Mouse (Mus musculus) CH12.LX (cell line): ENCODE results near the gene Gp6. TPM values are rescaled to one million over a fixed set of nuclear protein-coding genes. Genes with fewer than 3 reads are reported as not detected.

Experiments used
- DNase-seq: peaks from one replicate; pipeline ENCODE4 v3.0.0-alpha.2; 2013; ENCODE audit errors: extremely low read depth
- H3K27ac ChIP-seq: 2 replicates; pipeline ENCODE4 v1.5.1; 2012; ENCODE audit warnings: low read depth, mild to moderate bottlenecking, control low read depth, moderate library complexity; ENCODE audit not compliant: insufficient read depth
- H3K27me3 ChIP-seq: replicated peaks from 2 replicates; pipeline ENCODE3; 2012; ENCODE audit warnings: inconsistent platforms
- H3K36me3 ChIP-seq, 2 experiments: replicated peaks in 1 of 2; 2 replicates each; pipeline versions ENCODE3 to v1.6.1; 2012; ENCODE audit warnings: inconsistent platforms in 1 of 2, low read length in 1 of 2, mild to moderate bottlenecking in 1 of 2, mixed read lengths in 1 of 2, moderate library complexity in 1 of 2; ENCODE audit not compliant: control insufficient read depth in 1 of 2, insufficient read depth in 1 of 2
- H3K4me1 ChIP-seq, 2 experiments: 2 replicates each; pipeline ENCODE4 v1.6.1; 2012; ENCODE audit warnings: inconsistent platforms in 1 of 2, moderate library complexity in 1 of 2; ENCODE audit not compliant: insufficient read depth in 2 of 2, control insufficient read depth in 1 of 2
- H3K4me2 ChIP-seq: 2 replicates; pipeline ENCODE4 v1.6.1; 2012; ENCODE audit warnings: low read depth, mild to moderate bottlenecking, control low read depth; ENCODE audit not compliant: poor library complexity, insufficient read depth, severe bottlenecking
- H3K4me3 ChIP-seq, 3 experiments: fragments of 150-350 bp in 1 of 3; sonication (generic) in 1 of 3; replicated peaks in 1 of 3; 2 replicates each; pipeline versions ENCODE3 to v1.5.1; 2011 to 2012; ENCODE audit warnings: low read depth in 2 of 3, low read length in 2 of 3, mild to moderate bottlenecking in 2 of 3, moderate library complexity in 2 of 3, control low read depth in 1 of 3, improper control_type of control experiment in 1 of 3, inconsistent platforms in 1 of 3, mixed read lengths in 1 of 3; ENCODE audit not compliant: poor library complexity in 1 of 3
- H3K79me2 ChIP-seq: replicated peaks from 2 replicates; pipeline ENCODE4 v1.6.1; 2012; ENCODE audit warnings: mild to moderate bottlenecking, moderate library complexity; ENCODE audit not compliant: control insufficient read depth, poor library complexity, insufficient read depth, severe bottlenecking; ENCODE audit errors: extremely low read depth
- H3K9ac ChIP-seq: 2 replicates; pipeline ENCODE4 v1.6.1; 2012; ENCODE audit warnings: low read depth, mild to moderate bottlenecking, control low read depth, moderate library complexity; ENCODE audit not compliant: insufficient read depth
- H3K9me3 ChIP-seq: replicated peaks from 2 replicates; pipeline ENCODE3; 2012; ENCODE audit warnings: low read length, inconsistent platforms, mixed read lengths
- CHD2 ChIP-seq: IDR thresholded peaks from 2 replicates; pipeline ENCODE4 v1.6.1; 2011; ENCODE audit warnings: low read length, improper control_type of control experiment
- E2F4 ChIP-seq: IDR thresholded peaks from 2 replicates; pipeline ENCODE4 v1.6.1; 2011; ENCODE audit warnings: low read depth, low read length, improper control_type of control experiment; ENCODE audit not compliant: insufficient replicate concordance
- ETS1 ChIP-seq: conservative IDR thresholded peaks from 2 replicates; pipeline ENCODE4 v1.6.1; 2012; ENCODE audit warnings: low read depth, mild to moderate bottlenecking, inconsistent platforms, low read length, improper control_type of control experiment, moderate library complexity
- GABPA ChIP-seq: IDR thresholded peaks from 2 replicates; pipeline ENCODE4 v1.6.1; 2012; ENCODE audit warnings: low read depth, low read length, improper control_type of control experiment, inconsistent platforms; ENCODE audit not compliant: insufficient replicate concordance
- HCFC1 ChIP-seq: IDR thresholded peaks from 2 replicates; pipeline ENCODE4 v1.6.1; 2012; ENCODE audit warnings: low read depth, mild to moderate bottlenecking, inconsistent platforms, low read length, improper control_type of control experiment
- KAT2A ChIP-seq: IDR thresholded peaks from 2 replicates; pipeline ENCODE4 v1.6.1; 2012; ENCODE audit warnings: low read length, improper control_type of control experiment, inconsistent platforms; ENCODE audit not compliant: insufficient replicate concordance
- MAX ChIP-seq: IDR thresholded peaks from 2 replicates; pipeline ENCODE4 v1.6.1; 2011; ENCODE audit warnings: low read length, improper control_type of control experiment
- MAZ ChIP-seq: IDR thresholded peaks from 2 replicates; pipeline ENCODE4 v1.6.1; 2012; ENCODE audit warnings: low read depth, mild to moderate bottlenecking, inconsistent platforms, low read length, improper control_type of control experiment, moderate library complexity
- MEF2A ChIP-seq: IDR thresholded peaks from 2 replicates; pipeline ENCODE4 v1.6.1; 2014; ENCODE audit warnings: low read depth, mild to moderate bottlenecking, inconsistent platforms, low read length, improper control_type of control experiment, borderline replicate concordance
- MXI1 ChIP-seq: IDR thresholded peaks from 2 replicates; pipeline ENCODE4 v1.6.1; 2011; ENCODE audit warnings: mild to moderate bottlenecking, low read depth, low read length, improper control_type of control experiment
- NELFE ChIP-seq: IDR thresholded peaks from 2 replicates; pipeline ENCODE4 v1.6.1; 2011; ENCODE audit warnings: low read depth, low read length, improper control_type of control experiment
- NRF1 ChIP-seq: IDR thresholded peaks from 2 replicates; pipeline ENCODE4 v1.6.1; 2014; ENCODE audit warnings: low read depth, mild to moderate bottlenecking, inconsistent platforms, low read length, improper control_type of control experiment, moderate library complexity
- POLR2A ChIP-seq: IDR thresholded peaks from 2 replicates; pipeline ENCODE4 v1.6.1; 2011; ENCODE audit warnings: low read depth, mild to moderate bottlenecking, improper control_type of control experiment, low read length
- RAD21 ChIP-seq: IDR thresholded peaks from 2 replicates; pipeline ENCODE4 v1.6.1; 2011; ENCODE audit warnings: low read depth, mild to moderate bottlenecking, low read length, improper control_type of control experiment, moderate library complexity
- RCOR1 ChIP-seq: conservative IDR thresholded peaks from 2 replicates; pipeline ENCODE4 v1.6.1; 2012; ENCODE audit warnings: low read depth, mild to moderate bottlenecking, inconsistent platforms, low read length, improper control_type of control experiment
- TCF12 ChIP-seq: IDR thresholded peaks from 2 replicates; pipeline ENCODE4 v1.6.1; 2014; ENCODE audit warnings: low read depth, mild to moderate bottlenecking, inconsistent platforms, low read length, improper control_type of control experiment
- UBTF ChIP-seq: IDR thresholded peaks from 2 replicates; pipeline ENCODE4 v1.6.1; 2012; ENCODE audit warnings: low read depth, mild to moderate bottlenecking, inconsistent platforms, low read length, improper control_type of control experiment, moderate library complexity
- USF1 ChIP-seq: IDR thresholded peaks from 2 replicates; pipeline ENCODE4 v1.6.1; 2014; ENCODE audit warnings: low read depth, mild to moderate bottlenecking, inconsistent platforms, low read length, improper control_type of control experiment
- ZKSCAN1 ChIP-seq: IDR thresholded peaks from 2 replicates; pipeline ENCODE4 v1.6.1; 2012; ENCODE audit warnings: low read depth, inconsistent platforms, low read length, improper control_type of control experiment, borderline replicate concordance
- ZNF384 ChIP-seq: IDR thresholded peaks from 2 replicates; pipeline ENCODE4 v1.6.1; 2012; ENCODE audit warnings: low read depth, low read length, improper control_type of control experiment, inconsistent platforms
- dilution Hi-C: fragments of 300-500 bp; cut with MboI; formaldehyde crosslinking; loops from 2 replicates; pipeline ENCODE4 v1.14.3; 2020; ENCODE audit warnings: low sequenced_read_pairs; ENCODE audit not compliant: extremely low pct_unique_long_range_greater_than_20kb, extremely low pct_ligation_motif_present
- in situ Hi-C: fragments of 300-500 bp; cut with MboI; formaldehyde crosslinking; loops from 3 replicates; pipeline ENCODE4 v1.14.3; 2019; ENCODE audit warnings: low sequenced_read_pairs, low pct_ligation_motif_present, low pct_unique_long_range_greater_than_20kb, mixed read lengths
- polyA plus RNA-seq: library from polyadenylated mRNA; unstranded; fragments of >175 nt; gene quantifications from 2 replicates; pipeline ENCODE4 v1.2.1, GENCODE M21; 2012; ENCODE audit warnings: low read depth; ENCODE audit not compliant: insufficient read length
- total RNA-seq, 2 experiments: library from RNA; depleted of rRNA; stranded (reverse); fragments of 300-350 nt in 1 of 2; fragments of >200 nt in 1 of 2; gene quantifications; 2 replicates each; pipeline ENCODE4 v1.2.3; 2012 to 2014

Gp6 gene
- total and polyA plus RNA-seq, 3 experiments = 0.55 to 2.0 (median 0.60) TPM

- TF ChIP-seq ETS1 (no peak), USF1 (no peak)
Observed at GRCm38 (mm10) chr7:4431548-4431947, 34.0 kb upstream of the Gp6 start (continued).

GRCm38 (mm10) chr7:4430246-4430844, 32.8 kb upstream of the Gp6 start:
- Histone ChIP-seq H3K4me1 (peaks cover 0 to 4% of the 10 kb centered on the region in 2 experiments; a peak in 2 of 4 replicates), H3K36me3 (peaks cover 58 to 95% of the 10 kb centered on the region in 2 experiments), H3K4me3 (no peak overlapping the region), H3K9ac (no peak overlapping the region), H3K27ac (no peak overlapping the region), H3K4me2 (no peak overlapping the region), H3K79me2 (no peaks in the 10 kb centered on the region), H3K9me3 (peaks cover 5% of the 10 kb centered on the region), H3K27me3 (no peaks in the 10 kb centered on the region)
- in situ Hi-C loops (loop anchor here (10.0 kb wide), 1 partner anchor 136 kb away; no protein-coding TSS in a partner anchor), dilution Hi-C loops (no loop called here)
- no peak for DNase-seq
- TF ChIP-seq MAX (no peak), KAT2A (no peak), TCF12 (no peak), GABPA (no peak), HCFC1 (no peak), ZNF384 (no peak), MXI1 (no peak), NELFE (no peak), RCOR1 (no peak), POLR2A (no peak), ZKSCAN1 (no peak), MEF2A (no peak), E2F4 (no peak), USF1 (no peak), RAD21 (no peak), UBTF (no peak), NRF1 (no peak), MAZ (no peak), CHD2 (no peak)
